Mouse (Mus musculus): ENCODE measurements around the gene Abcc12. TPM values are rescaled to one million over a fixed set of nuclear protein-coding genes. Genes with fewer than 3 reads are reported as not detected.

Abcc12 gene
- 0.11 and 0.36 TPM in 2 replicates for total RNA-seq (2012; rRNA removed)

DNA sequence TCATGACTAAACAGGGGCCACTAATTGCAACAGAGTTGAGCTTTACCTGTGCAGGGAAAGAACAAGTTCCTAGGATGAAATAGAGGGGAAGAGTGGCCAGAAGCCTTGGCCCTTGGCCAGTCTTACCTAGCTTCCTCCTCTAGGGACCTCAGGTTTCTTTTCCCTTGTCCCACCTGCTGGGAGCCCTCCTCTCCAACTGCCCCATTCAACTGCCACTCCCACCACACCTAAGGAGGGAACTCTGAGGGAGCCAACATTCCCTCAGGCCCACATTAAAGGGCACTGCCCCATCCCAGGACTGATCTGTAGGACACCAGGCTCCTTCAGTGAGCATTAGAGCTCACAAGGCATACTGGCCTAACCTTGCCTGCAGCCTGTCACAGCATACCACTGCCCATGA lies at the start of gene Abcc12:
Gene Abcc12, minus strand, starts transcription at position 229 of the 400 bp plus-strand sequence.
- Histone ChIP-seq H3K9me3 (ENCODE audit: control insufficient read depth, insufficient read depth, low read depth, low read length) (no peaks in the 10 kb centered on the region), H3K27ac (ENCODE audit: insufficient read depth, low read depth, low read length, poor library complexity, severe bottlenecking) (no peak within 1 kb of the TSS), H3K9ac (ENCODE audit: insufficient read depth, low read depth, low read length, poor library complexity, severe bottlenecking) (no peak within 1 kb of the TSS), H3K36me3 (ENCODE audit: control insufficient read depth, insufficient read depth, low read length, poor library complexity, severe bottlenecking) (no peaks in the 10 kb centered on the region), H3K4me1 (ENCODE audit: control insufficient read depth in 2 of 2, insufficient read depth in 2 of 2, low read length in 2 of 2, poor library complexity in 1 of 2) (no peaks in the 10 kb centered on the region), H3K4me3 (ENCODE audit: insufficient read depth in 1 of 2, low read depth in 1 of 2, low read length in 2 of 2, poor library complexity in 1 of 2, severe bottlenecking in 1 of 2) (no peak within 1 kb of the TSS)
- no peak for TF ChIP-seq MAFK (IDR thresholded peaks at IDR 0.05; ENCODE audit: insufficient read depth, low read depth, low read length)
- TF ChIP-seq ZC3H11A (IDR thresholded peaks at IDR 0.05; ENCODE audit: borderline replicate concordance, low read depth, low read length), result no peak
- no peak for TF ChIP-seq ZNF384 (IDR thresholded peaks at IDR 0.05; ENCODE audit: low read depth, low read length)
- no peak for TF ChIP-seq CHD2 (IDR thresholded peaks at IDR 0.05; ENCODE audit: low read depth, low read length)
- no peak for TF ChIP-seq HCFC1 (IDR thresholded peaks at IDR 0.05; ENCODE audit: borderline replicate concordance, insufficient read depth, low read length)
- no peak for DNase-seq (ENCODE audit: low read depth, low spot score)
- in situ Hi-C loops (cut with MboI; ENCODE audit: low sequenced_read_pairs in 2 of 2, unreplicated experiment in 2 of 2), result loop anchor here in 1 of 2 experiments (10.0 kb wide), 1 partner anchor 876 kb away; the partner anchor contains the start of gene Neto2

DNA sequence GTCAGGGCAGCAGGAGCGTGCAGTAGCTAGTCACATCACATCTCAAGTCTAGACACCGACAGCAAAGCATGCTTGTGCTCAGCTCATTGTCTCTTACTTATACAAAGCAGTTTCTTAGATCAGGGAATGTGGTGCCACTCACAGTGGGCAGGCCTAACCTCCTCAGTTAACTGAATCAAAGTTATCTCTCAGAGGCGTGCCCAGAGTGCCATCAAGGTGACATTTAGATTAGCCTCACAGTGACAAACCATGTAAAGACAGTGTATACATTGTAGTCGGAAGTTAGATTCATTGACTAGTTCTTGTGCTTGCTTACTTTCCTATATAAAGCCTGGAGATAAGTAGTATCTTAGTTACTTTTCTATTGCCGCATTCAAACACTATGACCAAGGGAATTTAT lies 49.7 kb upstream of the Abcc12 start:
- Histone ChIP-seq H3K36me3 (ENCODE audit: control insufficient read depth, insufficient read depth, low read length, poor library complexity, severe bottlenecking) (0 out of 2 replicates have a peak, but pooled peaks cover 1% of the 10 kb centered on the region), H3K9ac (ENCODE audit: insufficient read depth, low read depth, low read length, poor library complexity, severe bottlenecking) (no peak overlapping the region), H3K4me3 (ENCODE audit: insufficient read depth in 1 of 2, low read depth in 1 of 2, low read length in 2 of 2, poor library complexity in 1 of 2, severe bottlenecking in 1 of 2) (no peak overlapping the region), H3K9me3 (ENCODE audit: control insufficient read depth, insufficient read depth, low read depth, low read length) (no peaks in the 10 kb centered on the region), H3K4me1 (ENCODE audit: control insufficient read depth in 2 of 2, insufficient read depth in 2 of 2, low read length in 2 of 2, poor library complexity in 1 of 2) (no peaks in the 10 kb centered on the region), H3K27ac (ENCODE audit: insufficient read depth, low read depth, low read length, poor library complexity, severe bottlenecking) (no peak overlapping the region)
- in situ Hi-C loops (cut with MboI; ENCODE audit: low sequenced_read_pairs in 2 of 2, unreplicated experiment in 2 of 2), result no loop called here
- TF ChIP-seq CHD2 (IDR thresholded peaks at IDR 0.05; ENCODE audit: low read depth, low read length) (no peak), ZC3H11A (IDR thresholded peaks at IDR 0.05; ENCODE audit: borderline replicate concordance, low read depth, low read length) (no peak), MAFK (IDR thresholded peaks at IDR 0.05; ENCODE audit: insufficient read depth, low read depth, low read length) (no peak), ZNF384 (IDR thresholded peaks at IDR 0.05; ENCODE audit: low read depth, low read length) (no peak), HCFC1 (IDR thresholded peaks at IDR 0.05; ENCODE audit: borderline replicate concordance, insufficient read depth, low read length) (no peak)
- DNase-seq (ENCODE audit: low read depth, low spot score), result no peak

DNA sequence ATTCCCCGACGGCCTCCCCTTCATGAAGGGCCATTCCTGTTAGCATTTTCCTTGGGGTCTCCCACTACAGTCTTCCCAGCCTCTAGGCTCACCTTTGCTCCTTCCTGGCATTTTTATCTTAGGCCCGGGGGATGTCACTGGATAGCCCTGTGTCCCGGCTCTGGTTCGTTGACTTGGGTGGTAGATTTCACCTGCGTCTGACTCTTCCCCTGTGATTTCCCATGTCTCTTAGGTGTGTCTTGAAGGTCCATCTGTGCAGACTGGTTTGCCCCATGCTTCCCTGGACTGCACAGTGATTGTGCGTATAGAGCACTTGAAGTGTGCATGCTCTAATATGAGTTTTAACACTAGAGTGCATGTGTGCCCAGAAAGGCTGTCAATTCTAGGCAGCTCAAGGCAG lies 44.4 kb upstream of the Abcc12 start:
- H3K9ac ChIP-seq (ENCODE audit: insufficient read depth, low read depth, low read length, poor library complexity, severe bottlenecking), result peak overlapping the region; percentile 42; the same call in 1 of the 2 replicates
- no peaks in the 10 kb centered on the region for H3K36me3 ChIP-seq (ENCODE audit: control insufficient read depth, insufficient read depth, low read length, poor library complexity, severe bottlenecking)
- TF ChIP-seq CHD2 (IDR thresholded peaks at IDR 0.05; ENCODE audit: low read depth, low read length) (no peak), HCFC1 (IDR thresholded peaks at IDR 0.05; ENCODE audit: borderline replicate concordance, insufficient read depth, low read length) (no peak), ZC3H11A (IDR thresholded peaks at IDR 0.05; ENCODE audit: borderline replicate concordance, low read depth, low read length) (no peak), MAFK (IDR thresholded peaks at IDR 0.05; ENCODE audit: insufficient read depth, low read depth, low read length) (no peak), ZNF384 (IDR thresholded peaks at IDR 0.05; ENCODE audit: low read depth, low read length) (no peak)
- peaks cover 0 to 4% of the 10 kb centered on the region in 2 experiments; a peak in 1 of 4 replicates for H3K4me1 ChIP-seq (ENCODE audit: control insufficient read depth in 2 of 2, insufficient read depth in 2 of 2, low read length in 2 of 2, poor library complexity in 1 of 2)
- in situ Hi-C loops (cut with MboI; ENCODE audit: low sequenced_read_pairs in 2 of 2, unreplicated experiment in 2 of 2), result loop anchor here in 1 of 2 experiments (25.0 kb wide), 1 partner anchor 287 kb away; no protein-coding TSS in a partner anchor
- no peak overlapping the region for H3K27ac ChIP-seq (ENCODE audit: insufficient read depth, low read depth, low read length, poor library complexity, severe bottlenecking)
- peak overlapping the region; percentile 85 to 88; a peak in 3 of 4 replicates for H3K4me3 ChIP-seq (ENCODE audit: insufficient read depth in 1 of 2, low read depth in 1 of 2, low read length in 2 of 2, poor library complexity in 1 of 2, severe bottlenecking in 1 of 2)
- H3K9me3 ChIP-seq (ENCODE audit: control insufficient read depth, insufficient read depth, low read depth, low read length), result no peaks in the 10 kb centered on the region
- no peak for DNase-seq (ENCODE audit: low read depth, low spot score)

DNA sequence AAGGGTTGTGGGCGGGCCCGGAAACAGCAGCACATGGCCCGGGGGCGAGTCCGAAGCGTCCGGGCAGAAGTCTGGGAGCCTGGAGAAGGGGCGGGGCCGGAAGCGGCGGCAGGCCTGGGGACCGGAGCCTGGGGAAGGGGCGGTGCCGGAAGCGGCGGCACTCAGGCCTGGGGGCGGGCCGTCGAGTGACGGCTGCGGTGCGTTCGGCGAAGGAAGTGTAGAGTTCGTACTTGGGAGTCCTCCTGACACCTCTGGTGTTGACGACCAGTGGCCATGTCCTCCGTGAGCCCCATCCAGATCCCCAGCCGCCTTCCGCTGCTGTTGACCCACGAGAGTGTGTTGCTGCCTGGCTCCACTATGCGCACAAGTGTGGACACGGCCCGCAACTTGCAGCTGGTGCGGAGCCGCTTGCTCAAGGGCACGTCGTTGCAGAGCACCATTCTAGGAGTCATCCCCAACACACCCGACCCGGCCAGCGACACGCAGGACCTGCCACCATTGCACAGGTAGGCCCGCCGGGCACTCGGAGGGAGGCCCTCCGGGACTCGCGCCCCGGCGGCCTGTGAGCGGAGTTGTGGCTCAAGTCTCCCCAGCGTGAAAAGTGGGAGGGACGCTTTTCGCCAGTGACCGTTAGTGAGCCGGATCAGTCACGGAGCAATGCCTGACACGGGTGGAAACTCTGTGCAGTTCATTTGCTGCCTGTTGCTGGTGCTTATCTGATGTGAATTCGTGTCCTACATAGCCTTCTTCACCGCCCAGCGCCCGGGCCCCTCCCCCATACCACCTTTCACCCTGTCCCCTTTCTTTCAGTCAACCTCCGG lies 43.6 kb upstream of the Abcc12 start, which contains the start of gene Lonp2:
Gene Lonp2, plus strand, starts transcription at position 133 of the 821 bp plus-strand sequence.
- in situ Hi-C loops (cut with MboI; ENCODE audit: low sequenced_read_pairs in 2 of 2, unreplicated experiment in 2 of 2), result loop anchor here in 1 of 2 experiments (25.0 kb wide), 1 partner anchor 288 kb away; no protein-coding TSS in a partner anchor
- no peaks in the 10 kb centered on the region for H3K36me3 ChIP-seq (ENCODE audit: control insufficient read depth, insufficient read depth, low read length, poor library complexity, severe bottlenecking)
- peak; percentile 95 for DNase-seq (ENCODE audit: low read depth, low spot score)
- H3K27ac ChIP-seq (ENCODE audit: insufficient read depth, low read depth, low read length, poor library complexity, severe bottlenecking), result peak within 1 kb of the TSS; percentile 23; the same call in 1 of the 2 replicates
- H3K9me3 ChIP-seq (ENCODE audit: control insufficient read depth, insufficient read depth, low read depth, low read length), result no peaks in the 10 kb centered on the region
- TF ChIP-seq HCFC1 (IDR thresholded peaks at IDR 0.05; ENCODE audit: borderline replicate concordance, insufficient read depth, low read length) (peak; percentile 72), MAFK (IDR thresholded peaks at IDR 0.05; ENCODE audit: insufficient read depth, low read depth, low read length) (no peak)
- peak within 1 kb of the TSS; percentile 84 for H3K9ac ChIP-seq (ENCODE audit: insufficient read depth, low read depth, low read length, poor library complexity, severe bottlenecking)
- H3K4me3 ChIP-seq (ENCODE audit: insufficient read depth in 1 of 2, low read depth in 1 of 2, low read length in 2 of 2, poor library complexity in 1 of 2, severe bottlenecking in 1 of 2), result peak within 1 kb of the TSS; percentile 85 to 88
- peaks cover 0 to 4% of the 10 kb centered on the region in 2 experiments; a peak in 1 of 4 replicates for H3K4me1 ChIP-seq (ENCODE audit: control insufficient read depth in 2 of 2, insufficient read depth in 2 of 2, low read length in 2 of 2, poor library complexity in 1 of 2)

Measured in ES-E14 (cell line).